Mouse (Mus musculus) lung, adult 2 months (tissue): Measurements from ENCODE around the gene Krtap26-1.

Source experiments
- CTCF ChIP-seq: fragments of 200-500 bp; IDR thresholded peaks from 2 replicates; pipeline ENCODE4 v1.5.1; 2011; ENCODE audit warnings: mild to moderate bottlenecking, low read length, control low read depth; ENCODE audit not compliant: insufficient read depth
- POLR2A ChIP-seq: fragments of 200-500 bp; IDR thresholded peaks from 2 replicates; pipeline ENCODE4 v1.6.1; 2011; ENCODE audit warnings: low read depth, mild to moderate bottlenecking, control low read depth, low read length, borderline replicate concordance; ENCODE audit errors: extremely low read depth

DNA sequence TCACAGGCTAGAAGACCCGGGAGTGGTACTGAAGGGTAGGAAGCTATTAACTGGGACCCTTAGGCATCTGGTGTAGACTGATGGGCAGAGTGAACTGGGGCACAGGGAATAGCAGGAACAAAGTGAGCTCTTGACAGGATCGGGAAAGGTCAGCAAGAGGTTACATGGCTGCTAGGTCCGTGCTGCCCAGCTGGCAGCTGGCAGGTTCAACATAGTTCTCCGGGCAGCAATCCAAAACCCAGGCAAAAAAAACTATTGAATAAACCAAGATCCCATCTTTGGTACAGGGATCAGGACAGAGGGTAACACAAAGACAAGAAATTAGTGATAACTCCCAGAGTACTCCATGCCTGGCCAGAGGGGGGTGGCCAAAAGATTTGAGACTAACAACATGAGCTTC, 12.5 kb downstream of the Krtap26-1 start:
- TF ChIP-seq CTCF (no peak), POLR2A (no peak)
